Mouse (Mus musculus) thymus, postnatal 10 days (tissue): ENCODE data around the gene Ptprs.
A peak's percentile ranks its signal among the peaks of the same experiment; 100 is the strongest.
"Not testable (repeated sequence)": the region's sequence is repeated elsewhere in the genome, so short reads cannot be mapped to it uniquely, and the experiment has no call there.

Experiments used
- DNase-seq, 2 experiments: peaks; one replicate each; pipeline ENCODE4 v3.0.0; 2021; ENCODE audit warnings: low spot score in 2 of 2

Gene Ptprs

DNA sequence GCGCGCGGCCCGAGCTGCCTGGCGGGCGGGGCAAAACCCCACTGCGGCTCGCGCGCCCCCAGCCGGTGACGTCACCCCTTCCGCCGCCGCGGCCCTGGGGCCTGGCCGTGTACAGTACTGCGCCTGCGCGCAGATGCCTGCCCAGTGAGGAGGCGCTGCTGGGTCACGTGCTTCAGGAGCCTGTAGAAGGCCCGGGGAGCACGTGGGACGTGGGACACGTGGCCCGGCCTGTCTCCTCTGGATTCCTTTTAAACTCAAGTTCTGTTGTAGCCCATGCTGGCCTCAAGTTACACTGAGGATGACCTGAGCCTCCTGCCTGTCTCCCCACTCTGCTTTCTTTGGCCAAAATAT, at the start of gene Ptprs:
Gene Ptprs (minus strand): TSS at position 82 of the 351 bp plus-strand sequence.
- peak; percentile 90 to 93 for DNase-seq

- DNase-seq, result no peak
Measured at GRCm38 (mm10) chr17:56524943-56525342, 48.7 kb upstream of the Ptprs start.

DNA sequence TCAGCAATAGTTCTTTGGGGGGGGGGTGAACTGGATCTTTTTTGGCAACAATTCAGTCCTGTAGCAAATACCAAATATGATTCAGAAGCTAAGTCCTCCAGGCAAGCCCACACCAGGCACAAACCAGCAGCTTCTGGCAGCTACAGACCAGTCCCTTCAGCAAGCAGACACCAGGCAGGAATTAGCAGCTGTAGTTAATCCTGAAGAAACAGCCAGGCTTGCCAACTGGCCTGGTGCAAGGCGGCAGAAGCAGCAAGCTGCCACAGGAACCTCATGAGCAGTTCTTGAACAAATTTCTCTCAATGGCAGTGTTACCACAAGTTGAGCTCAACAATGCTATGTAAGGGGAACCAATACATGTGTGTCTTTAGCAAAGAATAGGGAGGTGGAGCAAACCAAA, 46.5 kb upstream of the Ptprs start:
- no peak for DNase-seq

- no peak for DNase-seq
Measured at GRCm38 (mm10) chr17:56515690-56516410, 39.6 kb upstream of the Ptprs start.

GRCm38 (mm10) chr17:56514916-56515315, 38.6 kb upstream of the Ptprs start:
- DNase-seq, result no peak

DNA sequence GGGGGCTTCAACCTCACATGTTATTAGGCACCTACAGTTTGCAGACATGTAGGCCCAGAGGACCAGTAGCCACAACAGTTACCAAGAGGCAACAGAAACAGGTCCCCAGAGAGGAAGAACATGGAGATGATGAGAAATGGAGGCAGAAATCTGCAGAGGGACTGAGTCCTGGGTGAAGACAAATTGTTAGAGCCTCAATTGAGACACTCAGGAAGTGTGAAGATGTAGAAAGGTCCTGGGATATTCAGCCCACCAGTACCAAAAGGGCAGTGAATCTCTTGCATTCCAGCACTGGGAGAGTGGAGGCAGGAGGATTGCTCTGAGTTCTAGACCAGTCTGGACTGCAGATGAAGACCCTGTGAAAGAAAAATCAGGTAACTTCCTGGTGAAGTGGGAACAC, 38.0 kb upstream of the Ptprs start:
- no peak for DNase-seq

- no peak for DNase-seq
Measured at GRCm38 (mm10) chr17:56512310-56512709, 36.0 kb upstream of the Ptprs start, which contains the start of gene Znrf4. Gene Znrf4 (minus strand): TSS chr17:56512431.

- DNase-seq, result no peak
Measured at GRCm38 (mm10) chr17:56511707-56512090, 35.4 kb upstream of the Ptprs start.

DNA sequence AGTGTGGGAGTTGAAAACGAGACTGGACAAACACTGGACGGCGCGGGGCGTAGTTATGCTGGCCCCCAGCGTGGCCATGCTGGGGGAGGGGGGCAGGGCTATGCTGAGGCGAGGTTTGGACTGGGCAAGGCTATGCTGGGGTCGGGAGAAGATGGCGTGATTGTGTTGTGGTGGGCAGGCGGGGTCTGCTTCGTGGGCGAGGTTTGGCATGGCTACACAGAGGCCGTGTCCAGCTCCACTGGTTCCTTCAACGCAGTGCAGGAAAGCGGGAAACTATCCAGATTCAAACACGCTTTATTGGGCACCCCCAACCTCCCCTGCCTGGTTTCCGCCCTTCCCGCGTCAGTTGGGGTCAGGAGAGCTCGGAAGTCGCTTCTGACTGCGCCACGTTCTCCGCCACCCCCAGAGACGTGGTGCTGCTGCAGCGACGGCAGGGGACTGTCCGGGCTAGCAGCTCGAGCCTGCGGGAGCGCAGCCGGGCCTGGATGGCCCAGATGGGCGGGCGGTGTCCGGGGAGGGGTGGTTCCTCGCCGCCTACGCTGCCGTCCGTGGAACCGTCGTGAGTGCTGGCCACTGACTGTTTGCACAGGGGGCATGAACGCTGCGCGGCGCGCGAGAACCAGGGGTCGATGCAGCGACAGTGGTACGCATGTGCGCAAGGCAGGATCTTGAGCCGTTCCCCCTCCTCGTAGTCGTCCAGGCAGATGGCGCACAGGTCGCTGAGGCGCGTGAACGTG, 34.9 kb upstream of the Ptprs start:
- DNase-seq, result no peak

DNA sequence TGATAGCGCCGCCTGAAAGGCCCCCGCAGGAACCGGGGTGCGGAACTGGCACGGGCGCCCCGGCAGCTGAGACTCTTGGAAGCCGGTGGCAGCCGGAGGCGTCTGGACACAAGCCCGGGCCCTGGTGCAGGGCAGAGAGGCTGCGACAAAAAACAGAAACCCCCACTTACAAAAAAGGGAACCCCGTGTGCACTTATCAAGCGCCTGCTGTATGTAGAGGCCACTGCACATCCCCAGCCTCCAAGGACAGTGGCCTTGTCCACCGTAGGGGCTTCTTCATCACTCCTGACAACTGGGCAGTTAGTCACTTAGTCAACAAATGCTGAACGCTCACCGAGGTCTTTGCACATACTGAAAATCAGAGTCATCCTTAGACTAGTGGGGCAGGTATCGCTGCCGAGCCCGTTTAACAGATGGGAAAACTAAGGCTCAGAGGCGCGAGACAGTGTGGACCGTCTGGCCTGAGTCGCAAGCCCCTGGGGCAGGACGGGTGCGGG, 34.2 kb upstream of the Ptprs start:
- no peak for DNase-seq

- no peak for DNase-seq
Measured at GRCm38 (mm10) chr17:56509707-56510472, 33.6 kb upstream of the Ptprs start.

- DNase-seq, result no peak
Measured at GRCm38 (mm10) chr17:56509021-56509640, 32.8 kb upstream of the Ptprs start.

GRCm38 (mm10) chr17:56507161-56508068, 31.1 kb upstream of the Ptprs start:
- peak; percentile 94 to 96 for DNase-seq

- no peak for DNase-seq
Measured at GRCm38 (mm10) chr17:56506417-56507065, 30.3 kb upstream of the Ptprs start.

DNA sequence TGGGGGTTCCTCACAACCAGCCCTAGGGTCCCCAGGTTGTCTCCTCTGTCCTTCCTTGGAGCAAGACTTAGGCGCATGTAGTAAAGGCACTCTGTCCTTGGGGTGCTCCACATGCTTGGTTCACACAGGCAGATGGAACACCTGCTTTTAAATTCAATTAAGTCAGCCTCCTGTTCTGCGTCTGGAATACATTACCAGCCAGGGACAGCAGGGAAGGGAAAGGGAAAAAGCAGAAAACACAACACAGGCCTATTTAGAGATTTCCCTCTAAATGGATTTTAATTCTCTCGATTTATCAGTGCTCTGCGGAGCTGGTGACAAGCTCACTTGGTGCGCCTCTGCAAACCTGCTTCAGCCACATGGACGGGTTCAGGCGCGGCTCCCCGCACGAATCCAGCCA, 29.1 kb upstream of the Ptprs start:
- no peak for DNase-seq

DNA sequence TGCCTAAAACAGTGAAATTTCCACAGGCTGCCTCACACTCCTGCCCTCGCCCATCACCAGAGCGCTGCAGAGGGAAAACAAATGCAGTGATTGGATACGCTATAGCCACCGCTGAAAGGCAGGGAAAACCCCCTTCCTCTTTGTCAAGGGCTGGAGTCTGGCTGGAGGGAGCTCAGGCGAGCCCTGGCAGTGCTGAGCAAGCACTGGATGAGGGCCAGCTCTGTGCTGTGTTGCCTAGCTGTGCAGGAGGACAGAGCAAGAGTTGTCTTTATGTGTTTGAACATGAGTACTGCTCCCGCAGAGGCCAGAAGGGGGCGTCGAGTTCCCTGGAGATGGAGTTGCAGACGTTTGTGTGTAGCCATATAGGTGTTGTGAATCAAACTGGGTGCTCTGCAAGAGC, 26.2 kb upstream of the Ptprs start:
- DNase-seq, result no peak

DNA sequence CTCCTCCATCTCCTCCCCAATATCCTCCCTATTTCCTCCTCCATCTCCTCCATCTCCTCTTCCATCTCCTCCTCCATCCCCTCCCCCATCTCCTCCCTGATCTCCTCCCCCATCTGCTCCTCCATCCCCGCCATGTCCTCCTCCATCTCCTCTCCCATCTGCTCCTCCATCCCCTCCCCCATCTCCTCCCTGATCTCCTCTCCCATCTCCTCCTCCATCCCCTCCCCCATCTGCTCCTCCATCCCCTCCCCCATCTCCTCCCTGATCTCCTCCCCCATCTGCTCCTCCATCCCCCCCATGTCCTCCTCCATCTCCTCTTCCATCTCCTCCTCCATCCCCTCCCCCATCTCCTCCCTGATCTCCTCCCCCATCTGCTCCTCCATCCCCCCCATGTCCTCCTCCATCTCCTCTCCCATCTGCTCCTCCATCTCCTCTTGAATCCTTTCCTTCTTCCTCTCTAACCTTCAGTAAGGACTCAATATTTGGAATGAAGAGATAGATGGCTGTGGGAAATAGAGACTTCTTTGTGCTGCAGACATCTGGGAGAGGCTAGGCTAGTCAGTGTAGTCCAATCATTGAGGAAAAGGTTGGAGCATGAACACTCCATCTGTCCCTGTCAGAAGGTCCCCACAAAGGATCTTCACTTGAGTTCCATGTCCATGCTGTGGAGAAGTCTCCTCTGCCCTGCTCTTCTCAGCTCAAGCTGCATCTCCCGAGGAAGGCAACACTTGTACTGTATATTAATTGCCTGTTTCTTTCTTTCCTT, 25.5 kb upstream of the Ptprs start:
- not testable (repeated sequence) for DNase-seq

DNA sequence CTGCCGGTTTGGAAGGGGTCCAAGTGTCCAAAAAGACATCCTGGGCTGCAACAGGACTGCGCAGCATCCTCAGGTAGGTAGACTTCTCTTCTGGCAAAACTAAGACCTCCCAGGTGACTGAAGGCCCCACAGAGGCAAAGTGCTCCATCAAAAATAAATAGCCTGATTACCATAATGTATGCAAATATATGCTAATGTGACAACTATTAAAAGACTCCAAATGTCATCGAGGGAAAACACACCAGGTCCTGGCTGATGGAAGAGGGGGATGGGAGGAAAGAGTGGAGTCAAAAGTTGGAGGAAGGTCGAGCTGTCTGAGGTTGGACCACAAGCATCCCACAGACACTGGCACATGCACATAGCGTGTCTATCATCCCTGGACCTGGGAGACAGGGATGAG, 22.9 kb upstream of the Ptprs start:
- DNase-seq, result no peak

GRCm38 (mm10) chr17:56494480-56494879, 18.2 kb upstream of the Ptprs start:
- no peak for DNase-seq

GRCm38 (mm10) chr17:56493841-56494240, 17.6 kb upstream of the Ptprs start:
- no peak for DNase-seq
